Mouse (Mus musculus): ENCODE results near the gene Xbp1. TPM values are rescaled to one million over a fixed set of nuclear protein-coding genes. Genes with fewer than 3 reads are reported as not detected.
A peak's percentile ranks its signal among the peaks of the same experiment; 100 is the strongest.
"Not testable (repeated sequence)": the region's sequence is repeated elsewhere in the genome, so short reads cannot be mapped to it uniquely, and the experiment has no call there.

Xbp1 gene
- polyA plus RNA-seq, 1 experiment from 2014 or later, result 95.2 TPM

GRCm38 (mm10) chr11:5521516-5522291 lies 1.2 kb downstream of the Xbp1 start:
- Histone ChIP-seq H3K4me2 (peak overlapping the region; percentile 76), H3K4me3 (peak overlapping the region; percentile 86), H3K36me3 (ENCODE audit: poor library complexity, severe bottlenecking) (peaks cover 40% of the 10 kb centered on the region), H3K27ac (peak overlapping the region; percentile 76), H3K9ac (peak overlapping the region; percentile 95), H3K9me3 (replicated peaks) (no peaks in the 10 kb centered on the region), H3K4me1 (peaks cover 22% of the 10 kb centered on the region), H3K27me3 (no peaks in the 10 kb centered on the region)
- under 1% methylated on average over 34 of the region's 34 CpGs for WGBS
- peak; percentile 11 for ATAC-seq

- no peak for ATAC-seq
- Histone ChIP-seq H3K36me3 (ENCODE audit: poor library complexity, severe bottlenecking) (peaks cover 49% of the 10 kb centered on the region), H3K9ac (peak overlapping the region; percentile 95; the same call in 1 of the 2 replicates), H3K4me1 (peaks cover 22% of the 10 kb centered on the region), H3K4me2 (peak overlapping the region; percentile 76), H3K27me3 (no peaks in the 10 kb centered on the region), H3K4me3 (0 out of 2 replicates have a peak overlapping the region, but pooled peaks have one; percentile 86), H3K9me3 (replicated peaks) (no peaks in the 10 kb centered on the region), H3K27ac (no peak overlapping the region)
- 90% methylated on average over 11 of the region's 11 CpGs for WGBS
These were observed 2.4 kb downstream of the Xbp1 start for GRCm38 (mm10) chr11:5522798-5523415.

GRCm38 (mm10) chr11:5525418-5525817 lies 5.0 kb downstream of the Xbp1 start:
- no peaks in the 10 kb centered on the region for H3K9me3 ChIP-seq (replicated peaks)
- no peak overlapping the region for H3K4me3 ChIP-seq
- H3K36me3 ChIP-seq (ENCODE audit: poor library complexity, severe bottlenecking), result peaks cover 70% of the 10 kb centered on the region
- 88% methylated on average over 4 of the region's 4 CpGs for WGBS
- no peak overlapping the region for H3K9ac ChIP-seq
- no peak overlapping the region for H3K4me2 ChIP-seq
- H3K4me1 ChIP-seq, result peaks cover 17% of the 10 kb centered on the region
- H3K27ac ChIP-seq, result no peak overlapping the region
- H3K27me3 ChIP-seq, result no peaks in the 10 kb centered on the region
- ATAC-seq, result no peak

- peaks cover 15% of the 10 kb centered on the region for H3K4me1 ChIP-seq
- ATAC-seq, result no peak
- no peak overlapping the region for H3K4me2 ChIP-seq
These were observed 6.3 kb downstream of the Xbp1 start for GRCm38 (mm10) chr11:5526573-5527439.

GRCm38 (mm10) chr11:5527865-5528523 lies 7.5 kb downstream of the Xbp1 start:
- WGBS, result 81% methylated on average over 5 of the region's 5 CpGs
- Histone ChIP-seq H3K27me3 (no peaks in the 10 kb centered on the region), H3K4me2 (no peak overlapping the region), H3K4me1 (peaks cover 3% of the 10 kb centered on the region; the same call in 1 of the 2 replicates), H3K27ac (no peak overlapping the region), H3K9ac (no peak overlapping the region), H3K36me3 (ENCODE audit: poor library complexity, severe bottlenecking) (peaks cover 93% of the 10 kb centered on the region), H3K4me3 (no peak overlapping the region), H3K9me3 (replicated peaks) (no peaks in the 10 kb centered on the region)
- no peak for ATAC-seq

More at GRCm38 (mm10) chr11:5526573-5527439, 6.3 kb downstream of the Xbp1 start:
- peaks cover 83% of the 10 kb centered on the region for H3K36me3 ChIP-seq (ENCODE audit: poor library complexity, severe bottlenecking)
- WGBS, result 93% methylated on average over 7 of the region's 7 CpGs
- H3K9ac ChIP-seq, result no peak overlapping the region
- H3K27ac ChIP-seq, result no peak overlapping the region
- H3K9me3 ChIP-seq (replicated peaks), result no peaks in the 10 kb centered on the region
- H3K27me3 ChIP-seq, result no peaks in the 10 kb centered on the region
- H3K4me3 ChIP-seq, result no peak overlapping the region

- Histone ChIP-seq H3K36me3 (ENCODE audit: poor library complexity, severe bottlenecking) (peaks cover 93% of the 10 kb centered on the region), H3K9me3 (replicated peaks) (no peaks in the 10 kb centered on the region), H3K4me1 (no peaks in the 10 kb centered on the region), H3K4me3 (no peak overlapping the region), H3K4me2 (no peak overlapping the region), H3K9ac (no peak overlapping the region), H3K27me3 (no peaks in the 10 kb centered on the region), H3K27ac (no peak overlapping the region)
- ATAC-seq, result no peak
- 67% methylated on average over 5 of the region's 5 CpGs for WGBS
These were observed 8.4 kb downstream of the Xbp1 start for GRCm38 (mm10) chr11:5528841-5529240.

- H3K36me3 ChIP-seq (ENCODE audit: poor library complexity, severe bottlenecking), result peaks cover 93% of the 10 kb centered on the region
- no peak overlapping the region for H3K4me2 ChIP-seq
- H3K9me3 ChIP-seq (replicated peaks), result no peaks in the 10 kb centered on the region
- H3K27me3 ChIP-seq, result no peaks in the 10 kb centered on the region
- H3K9ac ChIP-seq, result no peak overlapping the region
- H3K4me1 ChIP-seq, result no peaks in the 10 kb centered on the region
- no peak overlapping the region for H3K27ac ChIP-seq
- ATAC-seq, result no peak
- H3K4me3 ChIP-seq, result no peak overlapping the region
- 73% methylated on average over 5 of the region's 5 CpGs for WGBS
These were observed 9.7 kb downstream of the Xbp1 start for GRCm38 (mm10) chr11:5530172-5530571.

GRCm38 (mm10) chr11:5530717-5531116 lies 10.3 kb downstream of the Xbp1 start:
- Histone ChIP-seq H3K27me3 (no peaks in the 10 kb centered on the region), H3K9me3 (replicated peaks) (no peaks in the 10 kb centered on the region), H3K9ac (no peak overlapping the region), H3K4me2 (no peak overlapping the region), H3K36me3 (ENCODE audit: poor library complexity, severe bottlenecking) (peaks cover 88% of the 10 kb centered on the region), H3K4me3 (no peak overlapping the region), H3K27ac (no peak overlapping the region), H3K4me1 (no peaks in the 10 kb centered on the region)
- ATAC-seq, result no peak
- 63% methylated on average over 6 of the region's 6 CpGs for WGBS

GRCm38 (mm10) chr11:5533108-5533507 lies 12.6 kb downstream of the Xbp1 start:
- WGBS, result 87% methylated on average over 5 of the region's 5 CpGs
- H3K9me3 ChIP-seq (replicated peaks), result no peaks in the 10 kb centered on the region
- H3K27ac ChIP-seq, result no peak overlapping the region
- no peak overlapping the region for H3K4me2 ChIP-seq
- no peaks in the 10 kb centered on the region for H3K4me1 ChIP-seq
- H3K4me3 ChIP-seq, result no peak overlapping the region
- H3K27me3 ChIP-seq, result no peaks in the 10 kb centered on the region
- ATAC-seq, result no peak
- no peak overlapping the region for H3K9ac ChIP-seq
- peaks cover 67% of the 10 kb centered on the region for H3K36me3 ChIP-seq (ENCODE audit: poor library complexity, severe bottlenecking)

- 91% methylated on average over 4 of the region's 4 CpGs for WGBS
- Histone ChIP-seq H3K36me3 (ENCODE audit: poor library complexity, severe bottlenecking) (peaks cover 37% of the 10 kb centered on the region), H3K4me1 (peaks cover 24% of the 10 kb centered on the region)
- not testable (repeated sequence) for H3K9ac ChIP-seq; H3K27me3 ChIP-seq; H3K4me3 ChIP-seq; H3K9me3 ChIP-seq (replicated peaks); H3K27ac ChIP-seq; ATAC-seq; H3K4me2 ChIP-seq
These were observed 17.0 kb downstream of the Xbp1 start for GRCm38 (mm10) chr11:5537454-5537853.

- no peak for ATAC-seq
- no peaks in the 10 kb centered on the region for H3K27me3 ChIP-seq
- H3K4me2 ChIP-seq, result peak overlapping the region; percentile 81
- WGBS, result 36% methylated on average over 4 of the region's 4 CpGs
- peaks cover 24% of the 10 kb centered on the region for H3K4me1 ChIP-seq
- no peaks in the 10 kb centered on the region for H3K9me3 ChIP-seq (replicated peaks)
- no peak overlapping the region for H3K9ac ChIP-seq
- 0 out of 2 replicates have a peak overlapping the region, but pooled peaks have one; percentile 94 for H3K4me3 ChIP-seq
- H3K36me3 ChIP-seq (ENCODE audit: poor library complexity, severe bottlenecking), result peaks cover 9% of the 10 kb centered on the region
- no peak overlapping the region for H3K27ac ChIP-seq
These were observed 19.9 kb downstream of the Xbp1 start for GRCm38 (mm10) chr11:5540331-5540730.
